Mouse (Mus musculus): ENCODE results near the gene Cux2. TPM values are rescaled to one million over a fixed set of nuclear protein-coding genes. Genes with fewer than 3 reads are reported as not detected.

The Cux2 gene
- polyA plus RNA-seq, 2 experiments: 3.0 to 6.1 TPM

DNA sequence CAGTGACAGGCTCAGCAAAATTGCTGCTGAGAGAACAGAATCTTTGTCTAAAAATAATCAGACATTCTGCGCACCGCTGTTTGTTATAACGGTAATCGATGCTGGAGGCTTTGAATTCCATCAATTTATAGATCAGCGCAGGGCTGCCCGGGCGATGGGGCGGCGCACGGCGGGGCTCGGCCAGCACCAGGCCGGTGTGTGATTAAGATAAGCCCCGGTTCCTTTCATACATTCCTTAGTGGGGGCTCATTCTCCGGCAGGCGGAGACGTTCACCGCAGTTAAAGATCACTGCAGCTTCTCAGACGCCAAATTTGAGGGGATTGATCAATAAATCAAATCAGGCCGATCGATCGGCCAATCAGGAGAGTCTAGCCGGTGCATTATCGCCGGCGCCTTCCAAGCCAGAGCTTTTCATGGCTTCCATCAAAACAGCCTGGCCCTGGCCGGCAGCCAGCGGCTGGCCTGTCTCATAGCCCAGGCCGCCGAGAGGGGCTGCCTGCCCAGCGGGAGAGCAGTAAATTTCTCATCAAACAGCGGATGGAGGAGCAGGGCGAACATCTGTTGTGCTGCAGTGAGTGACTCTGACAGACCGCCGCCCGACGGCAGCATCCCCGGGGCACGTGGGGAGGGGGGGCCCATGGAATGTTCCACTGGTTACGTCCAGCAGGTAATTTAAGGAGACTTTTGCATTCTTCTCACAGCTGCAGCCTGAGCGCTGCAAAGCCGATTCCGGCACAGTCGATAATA lies 101.4 kb downstream of the Cux2 start:
- peak overlapping the region; percentile 32 for H3K4me3 ChIP-seq (replicated peaks; ENCODE audit: low read length)
- under 1% methylated on average over 44 of the region's 44 CpGs for WGBS
- H3K4me1 ChIP-seq (ENCODE audit: control insufficient read depth, insufficient read depth, low read length): peaks cover 16% of the 10 kb centered on the region
- no peak for TF ChIP-seq POLR2A (IDR thresholded peaks at IDR 0.05; ENCODE audit: borderline replicate concordance, extremely low read depth, insufficient read depth, insufficient read length)
- H3K4me2 ChIP-seq (replicated peaks; ENCODE audit: low read depth, low read length, severe bottlenecking): peak overlapping the region; percentile 61
- no peaks in the 10 kb centered on the region for H3K9me3 ChIP-seq (ENCODE audit: control insufficient read depth, low read length)
- DNase-seq (ENCODE audit: low spot score) (peak; percentile 88), ATAC-seq (ENCODE audit: low FRiP score, low read depth) (peak; percentile 91)
- no peaks in the 10 kb centered on the region for H3K27me3 ChIP-seq (ENCODE audit: control insufficient read depth, insufficient read depth, low read length)
- H3K9ac ChIP-seq (ENCODE audit: low read depth, low read length, severe bottlenecking): peak overlapping the region; percentile 46
- H3K36me3 ChIP-seq (ENCODE audit: control insufficient read depth, insufficient read depth, low read length): no peaks in the 10 kb centered on the region
- peak overlapping the region; percentile 55; the same call in 1 of the 2 replicates for H3K27ac ChIP-seq (replicated peaks; ENCODE audit: low read depth, low read length)

GRCm38 (mm10) chr5:121946657-121947245 lies 103.2 kb downstream of the Cux2 start:
- ATAC-seq (ENCODE audit: low FRiP score, low read depth) (no peak), DNase-seq (ENCODE audit: low spot score) (no peak)
- H3K36me3 ChIP-seq (ENCODE audit: control insufficient read depth, insufficient read depth, low read length): no peaks in the 10 kb centered on the region
- H3K27me3 ChIP-seq (ENCODE audit: control insufficient read depth, insufficient read depth, low read length): no peaks in the 10 kb centered on the region
- peaks cover 16% of the 10 kb centered on the region for H3K4me1 ChIP-seq (ENCODE audit: control insufficient read depth, insufficient read depth, low read length)
- H3K4me3 ChIP-seq (replicated peaks; ENCODE audit: low read length): no peak overlapping the region
- H3K27ac ChIP-seq (replicated peaks; ENCODE audit: low read depth, low read length): no peak overlapping the region
- no peak for TF ChIP-seq POLR2A (IDR thresholded peaks at IDR 0.05; ENCODE audit: borderline replicate concordance, extremely low read depth, insufficient read depth, insufficient read length)
- H3K4me2 ChIP-seq (replicated peaks; ENCODE audit: low read depth, low read length, severe bottlenecking): no peak overlapping the region
- no peak overlapping the region for H3K9ac ChIP-seq (ENCODE audit: low read depth, low read length, severe bottlenecking)
- no peaks in the 10 kb centered on the region for H3K9me3 ChIP-seq (ENCODE audit: control insufficient read depth, low read length)
- 79% methylated on average over 7 of the region's 7 CpGs for WGBS

DNA sequence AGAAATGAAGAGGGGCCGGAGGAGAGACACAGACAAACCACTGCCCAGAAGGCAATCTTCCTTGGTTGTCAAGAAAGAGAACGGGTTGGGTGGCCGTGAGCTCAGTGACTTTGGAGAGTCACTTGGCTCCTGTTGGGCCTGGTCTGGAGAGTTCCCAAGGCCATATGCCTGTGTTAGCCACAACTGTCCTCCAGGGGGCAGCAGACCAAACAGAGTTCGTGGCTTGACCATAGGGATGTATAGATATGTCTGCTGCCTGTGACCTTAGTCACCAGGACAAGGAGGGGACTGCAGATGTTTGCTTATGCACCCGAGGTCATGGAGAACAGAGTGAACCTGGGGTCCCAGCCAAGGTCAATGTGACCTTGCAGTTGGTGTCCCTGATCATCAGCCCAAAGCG lies 104.1 kb downstream of the Cux2 start:
- no peak overlapping the region for H3K4me2 ChIP-seq (replicated peaks; ENCODE audit: low read depth, low read length, severe bottlenecking)
- DNase-seq (ENCODE audit: low spot score) (peak; percentile 57), ATAC-seq (ENCODE audit: low FRiP score, low read depth) (no peak)
- TF ChIP-seq POLR2A (IDR thresholded peaks at IDR 0.05; ENCODE audit: borderline replicate concordance, extremely low read depth, insufficient read depth, insufficient read length): no peak
- 50% methylated on average over 6 of the region's 6 CpGs for WGBS
- no peaks in the 10 kb centered on the region for H3K9me3 ChIP-seq (ENCODE audit: control insufficient read depth, low read length)
- no peak overlapping the region for H3K4me3 ChIP-seq (replicated peaks; ENCODE audit: low read length)
- H3K9ac ChIP-seq (ENCODE audit: low read depth, low read length, severe bottlenecking): no peak overlapping the region
- no peaks in the 10 kb centered on the region for H3K36me3 ChIP-seq (ENCODE audit: control insufficient read depth, insufficient read depth, low read length)
- no peak overlapping the region for H3K27ac ChIP-seq (replicated peaks; ENCODE audit: low read depth, low read length)
- peaks cover 16% of the 10 kb centered on the region for H3K4me1 ChIP-seq (ENCODE audit: control insufficient read depth, insufficient read depth, low read length)
- H3K27me3 ChIP-seq (ENCODE audit: control insufficient read depth, insufficient read depth, low read length): no peaks in the 10 kb centered on the region

- ATAC-seq (ENCODE audit: low FRiP score, low read depth): no peak
- Histone ChIP-seq H3K27ac (replicated peaks; ENCODE audit: low read depth, low read length) (no peak overlapping the region), H3K9me3 (ENCODE audit: control insufficient read depth, low read length) (no peaks in the 10 kb centered on the region), H3K9ac (ENCODE audit: low read depth, low read length, severe bottlenecking) (no peak overlapping the region), H3K4me3 (replicated peaks; ENCODE audit: low read length) (no peak overlapping the region), H3K4me2 (replicated peaks; ENCODE audit: low read depth, low read length, severe bottlenecking) (no peak overlapping the region), H3K27me3 (ENCODE audit: control insufficient read depth, insufficient read depth, low read length) (no peaks in the 10 kb centered on the region), H3K36me3 (ENCODE audit: control insufficient read depth, insufficient read depth, low read length) (no peaks in the 10 kb centered on the region), H3K4me1 (ENCODE audit: control insufficient read depth, insufficient read depth, low read length) (peaks cover 13% of the 10 kb centered on the region)
- DNase-seq (ENCODE audit: low spot score): no peak
- TF ChIP-seq POLR2A (IDR thresholded peaks at IDR 0.05; ENCODE audit: borderline replicate concordance, extremely low read depth, insufficient read depth, insufficient read length): no peak
- 91% methylated on average over 16 of the region's 16 CpGs for WGBS
Measured at GRCm38 (mm10) chr5:121944021-121944790, 105.7 kb downstream of the Cux2 start.

GRCm38 (mm10) chr5:121943472-121943871 lies 106.4 kb downstream of the Cux2 start:
- no peaks in the 10 kb centered on the region for H3K9me3 ChIP-seq (ENCODE audit: control insufficient read depth, low read length)
- H3K4me3 ChIP-seq (replicated peaks; ENCODE audit: low read length): no peak overlapping the region
- DNase-seq (ENCODE audit: low spot score): no peak
- ATAC-seq (ENCODE audit: low FRiP score, low read depth): no peak
- no peak overlapping the region for H3K9ac ChIP-seq (ENCODE audit: low read depth, low read length, severe bottlenecking)
- H3K27me3 ChIP-seq (ENCODE audit: control insufficient read depth, insufficient read depth, low read length): no peaks in the 10 kb centered on the region
- no peaks in the 10 kb centered on the region for H3K36me3 ChIP-seq (ENCODE audit: control insufficient read depth, insufficient read depth, low read length)
- H3K4me1 ChIP-seq (ENCODE audit: control insufficient read depth, insufficient read depth, low read length): peaks cover 7% of the 10 kb centered on the region
- no peak for TF ChIP-seq POLR2A (IDR thresholded peaks at IDR 0.05; ENCODE audit: borderline replicate concordance, extremely low read depth, insufficient read depth, insufficient read length)
- no peak overlapping the region for H3K27ac ChIP-seq (replicated peaks; ENCODE audit: low read depth, low read length)
- H3K4me2 ChIP-seq (replicated peaks; ENCODE audit: low read depth, low read length, severe bottlenecking): no peak overlapping the region
- WGBS: 66% methylated on average over 7 of the region's 7 CpGs
